Mouse (Mus musculus): Measurements from ENCODE around the gene Camk2g. TPM values are rescaled to one million over a fixed set of nuclear protein-coding genes. Genes with fewer than 3 reads are reported as not detected.
A peak's percentile ranks its signal among the peaks of the same experiment; 100 is the strongest.

Camk2g gene
- polyA plus RNA-seq, 1 experiment from 2014 or later = 36.5 TPM

- H3K4me3 ChIP-seq (replicated peaks; ENCODE audit: low read depth, low read length) = peak overlapping the region; percentile 92
- no peak for TF ChIP-seq CTCF (IDR thresholded peaks at IDR 0.05; ENCODE audit: low read depth)
- no peak for DNase-seq (ENCODE audit: low spot score)
Observed at GRCm38 (mm10) chr14:20695761-20696520, 97.9 kb downstream of the Camk2g start.

GRCm38 (mm10) chr14:20694884-20695760, 98.8 kb downstream of the Camk2g start, which contains the start of gene Fut11:
Gene Fut11, plus strand, starts transcription at chr14:20694968.
- Histone ChIP-seq H3K36me3 (ENCODE audit: insufficient read depth, low read length) (peaks cover 39% of the 10 kb centered on the region), H3K4me1 (replicated peaks; ENCODE audit: insufficient read depth, low read length) (peaks cover 24% of the 10 kb centered on the region; the same call in 1 of the 2 replicates), H3K9ac (ENCODE audit: low read depth, low read length) (peak within 1 kb of the TSS; percentile 92), H3K4me2 (ENCODE audit: low read length) (peak within 1 kb of the TSS; percentile 85), H3K27me3 (ENCODE audit: insufficient read depth, low read length) (no peaks in the 10 kb centered on the region), H3K27ac (peak within 1 kb of the TSS; percentile 99), H3K4me3 (replicated peaks; ENCODE audit: low read depth, low read length) (peak within 1 kb of the TSS; percentile 92), H3K9me3 (replicated peaks; ENCODE audit: low read length) (no peaks in the 10 kb centered on the region)
- WGBS = under 1% methylated on average over 97 of the region's 111 CpGs
- TF ChIP-seq CTCF (IDR thresholded peaks at IDR 0.05; ENCODE audit: low read depth) = no peak
- DNase-seq (ENCODE audit: low spot score) (peak; percentile 95), ATAC-seq (replicated peaks; ENCODE audit: low FRiP score, low read depth) (peak; percentile 92)

More at GRCm38 (mm10) chr14:20695761-20696520, 97.9 kb downstream of the Camk2g start:
- WGBS = 7% methylated on average over 27 of the region's 27 CpGs
- Histone ChIP-seq H3K4me1 (replicated peaks; ENCODE audit: insufficient read depth, low read length) (peaks cover 24% of the 10 kb centered on the region; the same call in 1 of the 2 replicates), H3K4me2 (ENCODE audit: low read length) (peak overlapping the region; percentile 85), H3K36me3 (ENCODE audit: insufficient read depth, low read length) (peaks cover 32% of the 10 kb centered on the region), H3K27me3 (ENCODE audit: insufficient read depth, low read length) (no peaks in the 10 kb centered on the region), H3K9ac (ENCODE audit: low read depth, low read length) (peak overlapping the region; percentile 92), H3K9me3 (replicated peaks; ENCODE audit: low read length) (no peaks in the 10 kb centered on the region), H3K27ac (peak overlapping the region; percentile 99)
- ATAC-seq (replicated peaks; ENCODE audit: low FRiP score, low read depth) = no peak

DNA sequence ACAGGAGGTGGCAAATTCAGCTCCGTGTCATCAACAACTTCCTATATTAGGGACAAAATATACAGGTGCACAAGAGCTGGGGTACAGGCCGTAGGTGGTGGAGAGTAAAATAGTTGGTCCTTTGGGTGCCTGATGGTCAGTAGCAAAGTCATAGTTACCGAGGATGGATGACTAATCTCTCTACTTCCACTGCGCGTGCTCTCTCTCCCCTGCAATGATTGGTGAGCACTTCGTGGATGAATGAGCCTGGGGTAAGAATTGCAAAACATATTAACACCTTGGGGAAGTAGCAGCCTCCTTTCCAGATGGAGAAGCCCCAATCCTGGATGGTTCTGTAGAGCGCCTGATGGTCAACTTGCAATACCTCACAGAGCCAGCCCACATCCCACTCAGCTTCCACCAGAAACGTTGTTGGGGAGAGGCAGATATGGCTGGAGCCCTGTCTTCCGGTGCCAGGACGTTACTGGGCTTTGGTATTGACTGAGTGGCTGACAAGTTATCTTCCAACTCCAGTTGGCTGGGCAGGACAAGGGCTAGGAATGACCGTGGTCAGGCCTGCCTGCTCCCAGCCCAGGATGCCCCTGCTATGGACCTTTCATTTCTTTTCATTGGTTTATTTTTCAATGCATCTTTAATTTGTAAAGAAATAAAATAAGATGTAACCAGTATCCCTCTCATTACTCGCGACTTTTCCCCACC, 99.6 kb downstream of the Camk2g start:
- H3K4me2 ChIP-seq (ENCODE audit: low read length) = peak overlapping the region; percentile 85
- TF ChIP-seq CTCF (IDR thresholded peaks at IDR 0.05; ENCODE audit: low read depth) = no peak
- ATAC-seq (replicated peaks; ENCODE audit: low FRiP score, low read depth) (peak; percentile 18), DNase-seq (ENCODE audit: low spot score) (no peak)
- H3K27me3 ChIP-seq (ENCODE audit: insufficient read depth, low read length) = no peaks in the 10 kb centered on the region
- H3K27ac ChIP-seq = peak overlapping the region; percentile 99
- no peaks in the 10 kb centered on the region for H3K9me3 ChIP-seq (replicated peaks; ENCODE audit: low read length)
- WGBS = 44% methylated on average over 13 of the region's 13 CpGs
- peaks cover 46% of the 10 kb centered on the region for H3K36me3 ChIP-seq (ENCODE audit: insufficient read depth, low read length)
- peak overlapping the region; percentile 92 for H3K9ac ChIP-seq (ENCODE audit: low read depth, low read length)
- peaks cover 24% of the 10 kb centered on the region; the same call in 1 of the 2 replicates for H3K4me1 ChIP-seq (replicated peaks; ENCODE audit: insufficient read depth, low read length)
- peak overlapping the region; percentile 92 for H3K4me3 ChIP-seq (replicated peaks; ENCODE audit: low read depth, low read length)

GRCm38 (mm10) chr14:20693589-20694101, 100.2 kb downstream of the Camk2g start:
- Histone ChIP-seq H3K9ac (ENCODE audit: low read depth, low read length) (no peak overlapping the region), H3K27ac (no peak overlapping the region), H3K4me3 (replicated peaks; ENCODE audit: low read depth, low read length) (no peak overlapping the region), H3K9me3 (replicated peaks; ENCODE audit: low read length) (no peaks in the 10 kb centered on the region), H3K4me1 (replicated peaks; ENCODE audit: insufficient read depth, low read length) (peaks cover 21% of the 10 kb centered on the region; the same call in 1 of the 2 replicates), H3K27me3 (ENCODE audit: insufficient read depth, low read length) (no peaks in the 10 kb centered on the region), H3K36me3 (ENCODE audit: insufficient read depth, low read length) (peaks cover 51% of the 10 kb centered on the region), H3K4me2 (ENCODE audit: low read length) (no peak overlapping the region)
- WGBS = 87% methylated on average over 10 of the region's 10 CpGs
- ATAC-seq (replicated peaks; ENCODE audit: low FRiP score, low read depth) (no peak), DNase-seq (ENCODE audit: low spot score) (no peak)
- TF ChIP-seq CTCF (IDR thresholded peaks at IDR 0.05; ENCODE audit: low read depth) = no peak

DNA sequence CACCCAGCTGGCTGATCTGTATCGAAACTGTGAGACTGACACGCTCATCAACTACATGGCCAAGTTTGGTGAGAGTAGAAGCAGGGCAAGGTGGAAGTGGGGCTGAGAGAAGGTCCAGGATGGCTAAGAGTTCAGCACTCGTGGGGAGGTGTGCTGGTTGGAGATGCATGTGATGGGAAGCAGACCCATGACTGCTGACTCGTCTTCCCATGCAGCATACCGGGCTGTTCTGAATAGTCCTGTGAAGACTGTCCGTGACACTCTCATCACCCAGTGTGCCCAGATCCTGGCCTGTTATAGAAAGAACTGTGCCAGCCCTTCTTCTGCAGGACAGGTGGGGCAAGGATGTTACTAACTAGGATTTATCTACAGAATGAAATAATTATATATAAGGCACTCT, 102.1 kb downstream of the Camk2g start:
- peaks cover 15% of the 10 kb centered on the region; the same call in 1 of the 2 replicates for H3K4me1 ChIP-seq (replicated peaks; ENCODE audit: insufficient read depth, low read length)
- no peak overlapping the region for H3K27ac ChIP-seq
- TF ChIP-seq CTCF (IDR thresholded peaks at IDR 0.05; ENCODE audit: low read depth) = no peak
- DNase-seq (ENCODE audit: low spot score) = no peak
- WGBS = 89% methylated on average over 6 of the region's 6 CpGs
- peaks cover 67% of the 10 kb centered on the region for H3K36me3 ChIP-seq (ENCODE audit: insufficient read depth, low read length)
- no peak overlapping the region for H3K4me2 ChIP-seq (ENCODE audit: low read length)
- no peak overlapping the region for H3K9ac ChIP-seq (ENCODE audit: low read depth, low read length)
- no peak for ATAC-seq (replicated peaks; ENCODE audit: low FRiP score, low read depth)
- no peaks in the 10 kb centered on the region for H3K9me3 ChIP-seq (replicated peaks; ENCODE audit: low read length)
- H3K27me3 ChIP-seq (ENCODE audit: insufficient read depth, low read length) = no peaks in the 10 kb centered on the region
- H3K4me3 ChIP-seq (replicated peaks; ENCODE audit: low read depth, low read length) = no peak overlapping the region

All from kidney, postnatal 0 days (tissue).